Mouse (Mus musculus) embryonic facial prominence, embryonic 13.5 days (tissue): Measurements from ENCODE around the gene Zfp335. TPM values are rescaled to one million over a fixed set of nuclear protein-coding genes. Genes with fewer than 3 reads are reported as not detected.
"Not testable (repeated sequence)": the region's sequence is repeated elsewhere in the genome, so short reads cannot be mapped to it uniquely, and the experiment has no call there.

Experiments
- ATAC-seq: fragments of 200-750 bp; cut with Nextera tagmentation; 2 replicates; pipeline ENCODE4 v1.8.0; 2017; ENCODE audit warnings: low read depth; ENCODE audit not compliant: insufficient number of reproducible peaks, insufficient read depth, low FRiP score, low TSS enrichment
- H3K27ac ChIP-seq: fragments of 300-500 bp; sonication (generic); 2 replicates; pipeline ENCODE4 v1.5.1; 2015; ENCODE audit warnings: moderate library complexity, mild to moderate bottlenecking, inconsistent platforms
- H3K27me3 ChIP-seq: fragments of 300-500 bp; sonication (generic); 2 replicates; pipeline ENCODE4 v1.6.1; 2015; ENCODE audit warnings: mild to moderate bottlenecking, inconsistent platforms
- H3K36me3 ChIP-seq: fragments of 300-500 bp; sonication (generic); 2 replicates; pipeline ENCODE4 v1.6.1; 2015; ENCODE audit warnings: mild to moderate bottlenecking, inconsistent platforms
- H3K4me1 ChIP-seq: fragments of 300-500 bp; sonication (generic); 2 replicates; pipeline ENCODE4 v1.6.1; 2015; ENCODE audit warnings: inconsistent platforms
- H3K4me2 ChIP-seq: fragments of 300-500 bp; sonication (generic); 2 replicates; pipeline ENCODE4 v1.6.1; 2015; ENCODE audit warnings: moderate library complexity, mild to moderate bottlenecking, inconsistent platforms
- H3K4me3 ChIP-seq: fragments of 300-500 bp; sonication (generic); 2 replicates; pipeline ENCODE4 v1.5.1; 2015; ENCODE audit warnings: mild to moderate bottlenecking, inconsistent platforms
- H3K9ac ChIP-seq: fragments of 300-500 bp; sonication (generic); 2 replicates; pipeline ENCODE4 v1.6.1; 2015; ENCODE audit warnings: mild to moderate bottlenecking, inconsistent platforms
- H3K9me3 ChIP-seq: fragments of 300-500 bp; sonication (generic); 2 replicates; pipeline ENCODE4 v1.6.1; 2016; ENCODE audit warnings: inconsistent platforms
- WGBS: fragments of 180-500 bp; shearing (Covaris S2); methylation state at CpG from one replicate; pipeline ENCODE4 v1.1.7; 2015; ENCODE audit warnings: mixed read lengths; 5-methylcytosine and 5-hydroxymethylcytosine counted together
- polyA plus RNA-seq: library from polyadenylated mRNA; unstranded; fragments of >200 nt; fragmentation: Nextera tagmentation; extraction: Ambion mirVana; gene quantifications from 2 replicates; pipeline ENCODE4 v1.2.1, GENCODE M21; 2015

Zfp335 gene
- polyA plus RNA-seq, 1 experiment from 2014 or later = 16.1 TPM

DNA sequence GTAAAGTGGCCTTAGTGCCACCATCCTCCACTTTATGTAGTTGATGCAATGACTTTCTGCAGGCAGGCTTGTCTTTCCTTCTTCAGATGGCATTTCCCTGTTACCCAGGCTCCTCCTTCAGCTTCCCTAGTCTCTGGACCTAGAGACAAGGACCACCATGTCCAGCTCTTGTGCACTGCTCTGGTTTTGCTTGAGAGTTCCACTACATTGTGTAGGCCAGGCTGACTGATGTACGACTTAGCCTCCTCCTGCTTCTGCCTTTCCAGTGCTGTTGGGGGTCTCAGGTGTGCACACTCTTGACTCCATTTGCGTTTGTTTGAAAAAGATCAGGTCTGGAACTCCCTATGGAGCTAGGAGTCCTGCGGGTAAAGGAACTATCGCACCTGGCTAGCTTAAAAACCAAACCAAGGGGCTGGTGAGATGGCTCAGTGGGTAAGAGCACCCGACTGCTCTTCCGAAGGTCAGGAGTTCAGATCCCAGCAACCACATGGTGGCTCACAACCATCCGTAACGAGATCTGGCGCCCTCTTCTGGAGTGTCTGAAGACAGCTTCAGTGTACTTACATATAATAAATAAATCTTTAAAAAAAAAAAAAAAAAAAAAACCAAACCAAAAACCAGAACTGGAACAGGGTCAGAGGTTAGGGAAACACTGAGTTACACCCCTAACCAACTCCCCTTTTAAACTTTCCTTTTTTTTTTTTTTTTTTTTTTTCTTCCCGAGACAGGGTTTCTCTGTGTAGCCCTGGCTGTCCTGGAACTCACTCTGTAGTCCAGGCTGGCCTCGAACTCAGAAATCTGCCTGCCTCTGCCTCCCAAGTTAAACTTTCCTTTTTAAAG, 34.0 kb downstream of the Zfp335 start:
- H3K9ac ChIP-seq, H3K27me3 ChIP-seq, H3K36me3 ChIP-seq, ATAC-seq, H3K9me3 ChIP-seq: not testable (repeated sequence)
- 73% methylated on average over 11 of the region's 11 CpGs for WGBS
- H3K4me3 ChIP-seq = peak overlapping the region; percentile 92
- H3K27ac ChIP-seq = 0 out of 2 replicates have a peak overlapping the region, but pooled peaks have one; percentile 22
- H3K4me2 ChIP-seq = peak overlapping the region; percentile 94
- H3K4me1 ChIP-seq = peaks cover 40% of the 10 kb centered on the region

- Histone ChIP-seq H3K27ac (0 out of 2 replicates have a peak overlapping the region, but pooled peaks have one; percentile 81), H3K4me1 (peaks cover 32% of the 10 kb centered on the region)
- not testable (repeated sequence) for H3K36me3 ChIP-seq, H3K4me3 ChIP-seq, H3K4me2 ChIP-seq, H3K9ac ChIP-seq, H3K9me3 ChIP-seq, ATAC-seq, H3K27me3 ChIP-seq
- 48% methylated on average over 2 of the region's 2 CpGs for WGBS
Observed at GRCm38 (mm10) chr2:164875648-164876047, 35.9 kb downstream of the Zfp335 start.

GRCm38 (mm10) chr2:164874239-164874769, 37.3 kb downstream of the Zfp335 start:
- Histone ChIP-seq H3K27ac (peak overlapping the region; percentile 81), H3K27me3 (no peaks in the 10 kb centered on the region), H3K9me3 (no peaks in the 10 kb centered on the region), H3K4me2 (no peak overlapping the region; the same call in 1 of the 2 replicates), H3K36me3 (no peaks in the 10 kb centered on the region), H3K4me1 (peaks cover 26% of the 10 kb centered on the region), H3K4me3 (no peak overlapping the region), H3K9ac (no peak overlapping the region)
- no peak for ATAC-seq
- WGBS = 12% methylated on average over 1 of the region's 1 CpGs

- no peak overlapping the region; the same call in 1 of the 2 replicates for H3K4me2 ChIP-seq
- H3K36me3 ChIP-seq = no peaks in the 10 kb centered on the region
- H3K4me1 ChIP-seq = peaks cover 26% of the 10 kb centered on the region
- H3K27ac ChIP-seq = peak overlapping the region; percentile 81
- 66% methylated on average over 3 of the region's 3 CpGs for WGBS
- ATAC-seq = no peak
- H3K9ac ChIP-seq = no peak overlapping the region
- no peak overlapping the region for H3K4me3 ChIP-seq
- no peaks in the 10 kb centered on the region for H3K9me3 ChIP-seq
- no peaks in the 10 kb centered on the region for H3K27me3 ChIP-seq
Observed at GRCm38 (mm10) chr2:164873621-164874020, 37.9 kb downstream of the Zfp335 start.

GRCm38 (mm10) chr2:164871602-164872303, 39.8 kb downstream of the Zfp335 start:
- no peak overlapping the region for H3K4me2 ChIP-seq
- 62% methylated on average over 6 of the region's 6 CpGs for WGBS
- no peak overlapping the region for H3K4me3 ChIP-seq
- ATAC-seq = no peak
- no peak overlapping the region for H3K27ac ChIP-seq
- H3K9ac ChIP-seq = no peak overlapping the region
- no peaks in the 10 kb centered on the region for H3K27me3 ChIP-seq
- peaks cover 9% of the 10 kb centered on the region; the same call in 1 of the 2 replicates for H3K9me3 ChIP-seq
- no peaks in the 10 kb centered on the region for H3K36me3 ChIP-seq
- peaks cover 20% of the 10 kb centered on the region for H3K4me1 ChIP-seq

- Histone ChIP-seq H3K27me3 (no peaks in the 10 kb centered on the region), H3K36me3 (no peaks in the 10 kb centered on the region), H3K4me3 (no peak overlapping the region), H3K4me2 (no peak overlapping the region), H3K9ac (no peak overlapping the region), H3K27ac (no peak overlapping the region), H3K4me1 (peaks cover 4% of the 10 kb centered on the region; the same call in 1 of the 2 replicates), H3K9me3 (peaks cover 9% of the 10 kb centered on the region; the same call in 1 of the 2 replicates)
- WGBS = 74% methylated on average over 7 of the region's 7 CpGs
- no peak for ATAC-seq
Observed at GRCm38 (mm10) chr2:164868491-164868890, 43.1 kb downstream of the Zfp335 start.

DNA sequence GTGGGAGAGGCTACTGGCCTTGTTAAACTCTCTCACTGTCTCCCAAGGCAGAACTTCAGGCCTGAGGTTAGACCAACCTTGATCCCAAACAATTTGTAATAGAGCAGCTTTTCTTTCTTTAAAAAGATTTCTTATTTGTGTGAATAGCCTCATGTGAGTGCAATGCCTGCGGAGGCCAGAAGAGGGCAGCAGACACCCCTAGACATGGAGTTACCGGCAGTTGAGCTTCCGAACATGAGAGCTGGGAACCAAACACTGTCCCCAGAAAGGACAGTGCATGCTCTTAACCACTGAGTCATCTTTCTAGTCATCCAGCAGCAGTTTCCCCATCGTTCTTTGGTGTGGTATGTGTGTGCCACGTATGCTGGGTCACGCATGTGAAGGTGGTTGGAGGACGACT, 44.0 kb downstream of the Zfp335 start:
- Histone ChIP-seq H3K4me1 (peaks cover 5% of the 10 kb centered on the region), H3K9me3 (peaks cover 9% of the 10 kb centered on the region; the same call in 1 of the 2 replicates), H3K9ac (no peak overlapping the region), H3K4me2 (no peak overlapping the region), H3K27me3 (no peaks in the 10 kb centered on the region), H3K4me3 (no peak overlapping the region), H3K27ac (0 out of 2 replicates have a peak overlapping the region, but pooled peaks have one; percentile 14), H3K36me3 (no peaks in the 10 kb centered on the region)
- WGBS = 91% methylated on average over 7 of the region's 7 CpGs
- no peak for ATAC-seq

GRCm38 (mm10) chr2:164866741-164867551, 44.6 kb downstream of the Zfp335 start:
- WGBS = 57% methylated on average over 16 of the region's 16 CpGs
- Histone ChIP-seq H3K27ac (0 out of 2 replicates have a peak overlapping the region, but pooled peaks have one; percentile 14), H3K36me3 (no peaks in the 10 kb centered on the region), H3K4me1 (peaks cover 11% of the 10 kb centered on the region), H3K9ac (no peak overlapping the region), H3K4me2 (no peak overlapping the region), H3K9me3 (peaks cover 9% of the 10 kb centered on the region; the same call in 1 of the 2 replicates), H3K27me3 (no peaks in the 10 kb centered on the region), H3K4me3 (no peak overlapping the region)
- no peak for ATAC-seq

GRCm38 (mm10) chr2:164864593-164864992, 47.0 kb downstream of the Zfp335 start:
- Histone ChIP-seq H3K4me2 (no peak overlapping the region), H3K27ac (no peak overlapping the region), H3K9me3 (peaks cover 9% of the 10 kb centered on the region; the same call in 1 of the 2 replicates), H3K9ac (no peak overlapping the region), H3K27me3 (no peaks in the 10 kb centered on the region), H3K4me1 (peaks cover 16% of the 10 kb centered on the region), H3K36me3 (no peaks in the 10 kb centered on the region), H3K4me3 (no peak overlapping the region)
- ATAC-seq = no peak
- 70% methylated on average over 4 of the region's 4 CpGs for WGBS

GRCm38 (mm10) chr2:164863411-164863810, 48.1 kb downstream of the Zfp335 start:
- not testable (repeated sequence) for H3K9me3 ChIP-seq, ATAC-seq, H3K27ac ChIP-seq, H3K9ac ChIP-seq, H3K36me3 ChIP-seq, H3K4me3 ChIP-seq, H3K4me2 ChIP-seq, H3K27me3 ChIP-seq
- H3K4me1 ChIP-seq = peaks cover 25% of the 10 kb centered on the region
- 87% methylated on average over 9 of the region's 9 CpGs for WGBS
